8 mouse cellular contexts compared by ENCODE assay signal in the genomic region with DNA sequence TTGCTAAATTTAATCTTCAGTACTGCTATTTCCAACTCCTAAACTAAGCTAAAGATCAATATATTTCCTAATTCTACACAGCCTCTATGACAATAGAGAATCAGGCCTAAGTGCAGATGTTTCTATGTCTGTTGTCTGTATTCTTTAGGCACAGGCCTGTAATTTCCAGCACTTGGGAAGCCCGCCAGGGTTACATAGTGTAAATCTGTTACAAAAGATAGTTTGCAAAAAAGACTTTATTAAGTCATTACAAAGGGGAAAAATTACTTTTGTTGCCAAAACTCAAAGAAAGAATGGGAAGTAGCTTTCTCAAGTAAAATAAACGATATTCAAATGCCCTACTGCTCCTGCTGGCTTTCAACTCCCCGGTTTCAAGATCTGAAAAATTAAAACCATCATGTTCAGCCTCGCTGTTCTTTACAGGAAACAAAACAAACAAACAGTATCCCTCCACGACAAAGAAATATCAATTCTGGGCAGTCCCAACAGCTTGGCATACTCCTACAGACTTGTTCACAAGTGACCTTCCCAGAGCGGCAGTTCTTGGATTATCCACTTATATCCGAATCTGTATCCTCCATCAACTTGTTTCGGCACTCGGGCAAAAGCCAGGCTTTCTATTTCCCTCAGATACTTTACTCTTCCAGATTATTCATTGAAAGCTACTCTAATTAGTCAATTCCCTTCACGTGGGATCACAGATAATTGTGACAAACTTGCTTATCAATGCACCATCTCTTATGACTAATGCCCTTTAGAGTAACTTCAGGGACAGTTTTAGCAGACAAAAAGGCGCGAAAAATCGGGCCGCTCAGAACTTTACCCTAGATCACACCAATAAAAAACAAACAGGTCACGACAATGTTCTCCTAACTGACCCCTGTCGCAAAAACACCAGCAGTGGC. TPM values are rescaled to one million over a fixed set of nuclear protein-coding genes. Genes with fewer than 3 reads are reported as not detected.
DNase-seq lines count a peak whose midpoint lies in the region; ATAC-seq and TF ChIP-seq lines count a peak whose summit lies in the region.

No protein-coding gene starts in this region.

- DNase-seq in spleen, postnatal 10 days (ENCODE audit: low spot score in 2 of 2): peak; percentile 23 to 34
- DNase-seq in spleen, postnatal 36 days (ENCODE audit: low spot score in 2 of 2): no peak
- peak; percentile 12 to 30 for DNase-seq in cerebellum, adult 18-20 months
- DNase-seq in limb, embryonic 14.5 days (ENCODE audit: low spot score): peak; percentile 12
- DNase-seq in frontal cortex, postnatal 10 days (ENCODE audit: low spot score in 2 of 2): no peak
- DNase-seq in right cerebral cortex, adult 18-20 months: no peak

- H3K27ac ChIP-seq in heart, embryonic 12.5 days (ENCODE audit: poor library complexity, severe bottlenecking): peak overlapping the region; percentile 46; the same call in 1 of the 2 replicates
- H3K27ac ChIP-seq in limb, embryonic 14.5 days (replicated peaks; ENCODE audit: low read depth, low read length): no peak overlapping the region
- H3K27ac ChIP-seq in midbrain, embryonic 15.5 days: peak overlapping the region; percentile 73

- H3K36me3 ChIP-seq in heart, embryonic 12.5 days: peaks cover 17% of the 10 kb centered on the region
- peaks cover 20% of the 10 kb centered on the region for H3K36me3 ChIP-seq in limb, embryonic 14.5 days (ENCODE audit: control insufficient read depth, insufficient read depth, low read length)
- peaks cover 4% of the 10 kb centered on the region; the same call in 1 of the 2 replicates for H3K36me3 ChIP-seq in midbrain, embryonic 15.5 days (replicated peaks)

- no peak for TF ChIP-seq POLR2A in limb, embryonic 14.5 days (IDR thresholded peaks at IDR 0.05; ENCODE audit: borderline replicate concordance, extremely low read depth, insufficient read depth, insufficient read length)

- peak overlapping the region; percentile 50 for H3K4me3 ChIP-seq in heart, embryonic 12.5 days
- H3K4me3 ChIP-seq in limb, embryonic 14.5 days (replicated peaks; ENCODE audit: low read length): peak overlapping the region; percentile 38
- peak overlapping the region; percentile 38 for H3K4me3 ChIP-seq in midbrain, embryonic 15.5 days

- no peaks in the 10 kb centered on the region for H3K27me3 ChIP-seq in heart, embryonic 12.5 days (replicated peaks)
- no peaks in the 10 kb centered on the region for H3K27me3 ChIP-seq in limb, embryonic 14.5 days (ENCODE audit: control insufficient read depth, insufficient read depth, low read length)
- no peaks in the 10 kb centered on the region for H3K27me3 ChIP-seq in midbrain, embryonic 15.5 days (replicated peaks)

- WGBS in heart, embryonic 12.5 days: 9% methylated on average over 16 of the region's 16 CpGs
- 6% methylated on average over 16 of the region's 16 CpGs for whole genome bisulfite sequencing in limb, embryonic 14.5 days
- WGBS in midbrain, embryonic 15.5 days: 9% methylated on average over 16 of the region's 16 CpGs

- ATAC-seq in heart, embryonic 12.5 days (ENCODE audit: insufficient number of reproducible peaks, low FRiP score): no peak
- ATAC-seq in limb, embryonic 14.5 days (ENCODE audit: low FRiP score, low read depth): no peak
- no peak for ATAC-seq in midbrain, embryonic 15.5 days (replicated peaks)

- H3K9me3 ChIP-seq in heart, embryonic 12.5 days (replicated peaks): no peaks in the 10 kb centered on the region
- H3K9me3 ChIP-seq in limb, embryonic 14.5 days (ENCODE audit: control insufficient read depth, low read length): no peaks in the 10 kb centered on the region
- no peaks in the 10 kb centered on the region for H3K9me3 ChIP-seq in midbrain, embryonic 15.5 days

- 0 out of 2 replicates have a peak, but pooled peaks cover 9% of the 10 kb centered on the region for H3K4me1 ChIP-seq in heart, embryonic 12.5 days (replicated peaks)
- H3K4me1 ChIP-seq in limb, embryonic 14.5 days (ENCODE audit: control insufficient read depth, insufficient read depth, low read length): no peaks in the 10 kb centered on the region
- peaks cover 12% of the 10 kb centered on the region; the same call in 1 of the 2 replicates for H3K4me1 ChIP-seq in midbrain, embryonic 15.5 days

- peak overlapping the region; percentile 34 for H3K4me2 ChIP-seq in heart, embryonic 12.5 days
- H3K4me2 ChIP-seq in limb, embryonic 14.5 days (replicated peaks; ENCODE audit: low read depth, low read length, severe bottlenecking): peak overlapping the region; percentile 10
- peak overlapping the region; percentile 26 for H3K4me2 ChIP-seq in midbrain, embryonic 15.5 days

- peak overlapping the region; percentile 28; the same call in 1 of the 2 replicates for H3K9ac ChIP-seq in heart, embryonic 12.5 days
- H3K9ac ChIP-seq in limb, embryonic 14.5 days (ENCODE audit: low read depth, low read length, severe bottlenecking): peak overlapping the region; percentile 49
- no peak overlapping the region for H3K9ac ChIP-seq in midbrain, embryonic 15.5 days

RNA-seq across cellular contexts. Expression of gene Eif4enif1, which starts 0.6 kb away (rescaled TPM):
- polyA plus RNA-seq in heart, embryonic 12.5 days (2016; fragmentation: Nextera tagmentation; extraction: Ambion mirVana): 37.4 and 39.9 TPM in 2 replicates
- 87.8 and 103 TPM in 2 replicates for polyA plus RNA-seq in limb, embryonic 14.5 days (2012; rRNA removed)
- 55.9 and 68.7 TPM in 2 replicates for polyA plus RNA-seq in limb, embryonic 14.5 days (2014; fragmentation: Nextera tagmentation; extraction: Ambion mirVana)
- 63.7 and 66.0 TPM in 2 replicates for polyA plus RNA-seq in midbrain, embryonic 15.5 days (2015; fragmentation: Nextera tagmentation; extraction: Ambion mirVana)

RNA-seq across cellular contexts. Expression of gene Sfi1, which starts 8.3 kb away (rescaled TPM):
- 12.8 and 13.8 TPM in 2 replicates for polyA plus RNA-seq in heart, embryonic 12.5 days (2016; fragmentation: Nextera tagmentation; extraction: Ambion mirVana)
- polyA plus RNA-seq in limb, embryonic 14.5 days (2012; rRNA removed): 34.6 and 39.4 TPM in 2 replicates
- polyA plus RNA-seq in limb, embryonic 14.5 days (2014; fragmentation: Nextera tagmentation; extraction: Ambion mirVana): 10.1 and 11.7 TPM in 2 replicates
- polyA plus RNA-seq in midbrain, embryonic 15.5 days (2015; fragmentation: Nextera tagmentation; extraction: Ambion mirVana): 15.5 and 20.6 TPM in 2 replicates

Comparison
In these comparisons a context has a peak if more than half of its experiments do, and no peak if none do; other contexts are left out.
1. DNase-seq: peak in spleen, postnatal 10 days (2 of 2), cerebellum, adult 18-20 months (2 of 2) and limb, embryonic 14.5 days (single experiment); none in spleen, postnatal 36 days (0 of 2), frontal cortex, postnatal 10 days (0 of 2) and right cerebral cortex, adult 18-20 months (single experiment).
2. Peak in every context shown above with its lines, with median percentiles within 50 percentile points of each other: H3K4me2 ChIP-seq and H3K4me3 ChIP-seq.